Mouse (Mus musculus) retina, embryonic 14.5 days (tissue): ENCODE results near the gene Lrrtm1.
A peak's percentile ranks its signal among the peaks of the same experiment; 100 is the strongest.

ENCODE experiments used
- DNase-seq: peaks from one replicate; pipeline ENCODE4 v3.0.0-alpha.2; 2015; ENCODE audit warnings: low spot score

Lrrtm1 gene

DNA sequence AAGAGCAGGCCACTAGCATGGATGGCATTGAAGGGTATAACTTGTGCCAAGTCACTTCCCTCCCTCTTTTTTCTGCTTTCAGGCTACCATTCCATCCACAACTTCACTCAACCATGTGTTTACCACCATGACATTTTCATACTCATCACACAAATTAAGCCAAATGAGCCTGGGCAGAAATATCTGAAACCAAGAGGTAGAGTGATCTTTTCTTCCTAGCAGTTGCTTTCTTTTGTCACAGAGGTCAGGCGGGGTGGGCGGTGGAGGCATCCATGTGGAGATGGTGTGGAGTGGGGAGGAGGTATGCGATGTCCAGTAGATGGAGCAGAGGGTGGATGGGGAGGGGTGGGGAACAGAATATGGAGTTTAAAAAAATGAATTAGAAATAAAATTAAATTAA, 64.3 kb downstream of the Lrrtm1 start:
- peak; percentile 67 for DNase-seq
